Mouse (Mus musculus): ENCODE measurements around the gene Runx1.

Runx1 gene

DNA sequence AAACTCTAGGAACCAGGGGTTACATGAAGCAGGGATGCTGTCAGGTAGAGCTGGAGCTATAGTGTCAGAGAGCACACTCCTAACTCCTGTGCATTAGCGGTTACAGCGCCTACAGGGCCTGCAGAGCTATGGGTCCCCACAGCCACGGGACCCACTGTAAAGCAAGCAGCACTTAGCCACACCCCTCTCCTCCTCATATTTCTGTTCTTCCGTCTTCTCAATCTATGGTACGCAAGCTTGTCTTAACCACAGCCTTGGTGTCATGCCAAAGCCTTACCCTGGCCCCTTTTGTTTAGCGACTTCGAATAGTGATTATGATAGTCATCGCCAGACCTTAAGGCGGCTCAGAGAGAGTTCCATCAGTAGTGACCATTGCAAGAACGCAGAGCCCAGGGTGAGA, 244.2 kb downstream of the Runx1 start:
- ChIA-PET CTCF (interaction anchor here in 1 of 4 experiments (0.7 kb wide), 1 partner anchor 641 kb away, joined by 3 read pairs; no protein-coding TSS in a partner anchor), POLR2A (interaction anchor here in 1 of 4 experiments (0.7 kb wide), 2 partner anchors 23 to 721 kb away, joined by 3 to 4 read pairs; no protein-coding TSS in a partner anchor)

DNA sequence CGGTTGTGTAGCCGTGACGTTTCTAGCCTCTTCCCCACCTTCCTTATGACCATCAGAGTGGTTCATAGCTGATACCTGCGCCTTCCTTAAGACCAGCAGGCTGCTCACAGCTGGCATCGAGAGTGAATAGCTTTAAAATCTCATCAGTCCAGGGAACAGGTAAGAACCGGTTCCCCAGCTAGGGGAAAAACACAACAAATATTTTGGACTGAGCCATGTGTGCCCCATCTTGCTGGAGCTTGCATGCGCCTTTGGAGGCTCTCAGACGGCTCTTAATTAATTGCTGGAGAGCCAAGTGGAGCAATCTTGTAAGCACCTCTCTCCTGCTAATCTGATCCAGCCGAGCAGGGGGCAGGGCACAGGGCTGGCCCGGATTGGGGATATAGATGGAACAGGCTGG, 245.0 kb downstream of the Runx1 start:
- ChIA-PET POLR2A (interaction anchor here in 1 of 4 experiments (1.3 kb wide), 1 partner anchor 24 kb away, joined by 3 read pairs; no protein-coding TSS in a partner anchor), CTCF (interaction anchor here in 1 of 4 experiments (0.5 kb wide), 1 partner anchor 86 kb away, joined by 5 read pairs; no protein-coding TSS in a partner anchor)

DNA sequence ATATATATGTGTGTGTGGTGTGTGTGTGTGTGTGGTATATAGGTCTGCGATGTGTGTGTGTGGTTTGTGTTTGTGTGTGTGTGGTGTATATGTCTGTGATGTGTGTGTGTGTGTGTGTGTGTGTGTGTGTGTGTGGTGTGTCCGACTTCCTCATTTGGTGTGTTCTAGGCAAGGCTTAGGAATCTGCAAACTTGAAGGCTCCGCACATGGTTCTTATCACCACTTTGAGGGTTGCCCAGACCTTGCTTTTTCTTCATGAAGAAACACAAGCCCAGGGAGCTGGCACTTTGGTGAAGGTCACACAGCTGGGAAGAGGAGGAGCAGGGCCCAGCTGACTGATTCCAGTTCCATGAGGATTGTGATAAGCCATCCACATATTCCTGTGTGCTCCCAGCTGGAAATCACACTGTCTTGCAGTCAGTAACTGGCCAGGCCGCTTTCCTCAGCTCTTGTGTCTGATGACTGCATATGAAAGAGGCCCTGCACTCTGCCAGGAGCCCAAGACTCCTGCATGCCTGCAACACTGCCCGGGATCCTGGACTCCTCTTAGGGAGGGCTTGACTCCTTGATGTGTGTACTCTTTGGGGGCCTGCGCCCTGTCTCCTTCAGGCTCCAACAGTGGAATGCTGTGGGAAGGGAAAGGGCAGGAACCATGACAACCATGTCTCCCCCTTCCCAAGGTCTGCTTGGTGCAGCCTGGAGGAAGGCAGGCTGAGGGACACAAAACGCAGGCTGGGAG, 246.9 kb downstream of the Runx1 start:
- ChIA-PET POLR2A (no interaction called here), CTCF (interaction anchor here in 1 of 4 experiments (0.6 kb wide), 1 partner anchor 9 kb away, joined by 5 read pairs; no protein-coding TSS in a partner anchor)

DNA sequence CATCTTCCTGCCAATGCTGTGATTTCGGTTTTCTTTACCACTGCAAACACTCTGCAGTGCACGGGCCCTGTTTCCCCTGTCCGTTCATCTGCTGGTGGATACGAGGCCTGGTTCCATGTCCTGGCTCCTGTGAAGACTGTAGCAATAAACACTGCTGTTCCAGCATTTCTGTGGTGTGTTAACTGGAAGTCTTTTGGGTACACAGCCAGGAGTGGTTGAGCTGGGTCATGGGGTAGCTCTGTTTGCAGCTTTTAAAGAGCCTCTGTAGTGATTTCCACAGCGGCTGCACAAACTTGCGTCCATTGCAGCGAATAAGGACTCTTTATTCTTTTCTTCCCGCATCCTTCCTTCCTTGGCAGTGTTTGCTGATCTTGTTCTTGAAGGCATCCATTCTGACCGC, 248.6 kb downstream of the Runx1 start:
- CTCF ChIA-PET: no interaction called here

DNA sequence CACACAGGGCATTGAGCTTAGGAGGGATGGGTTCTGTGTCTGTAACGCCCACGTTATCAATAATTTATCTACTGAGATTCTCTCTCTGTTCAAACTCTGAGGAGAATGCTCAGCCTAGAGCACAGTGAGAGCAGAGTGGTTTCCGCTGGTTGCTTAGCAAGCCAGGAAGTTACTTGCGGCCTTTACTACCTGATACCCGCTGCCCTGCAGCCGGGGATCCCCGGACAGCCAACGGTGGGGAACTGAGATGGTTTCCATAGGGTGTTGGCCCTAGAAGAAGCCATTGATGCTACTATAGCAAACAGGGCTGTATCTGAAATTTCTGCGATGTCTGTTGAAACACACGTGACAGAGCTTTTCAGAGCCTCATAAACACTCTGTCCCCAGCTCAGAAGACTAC, 250.2 kb downstream of the Runx1 start:
- CTCF ChIA-PET: interaction anchor here in 3 of 4 experiments (0.6 to 1.3 kb wide), 4 partner anchors 10 to 71 kb away, joined by 3 to 7 read pairs (median 4); no protein-coding TSS in a partner anchor
- POLR2A ChIA-PET: interaction anchor here in 2 of 4 experiments (0.6 to 1.0 kb wide), 5 partner anchors 9 to 1135 kb away, joined by 3 to 5 read pairs (median 4); no protein-coding TSS in a partner anchor

More for the DNA sequence above, 248.6 kb downstream of the Runx1 start:
- POLR2A ChIA-PET: no interaction called here

DNA sequence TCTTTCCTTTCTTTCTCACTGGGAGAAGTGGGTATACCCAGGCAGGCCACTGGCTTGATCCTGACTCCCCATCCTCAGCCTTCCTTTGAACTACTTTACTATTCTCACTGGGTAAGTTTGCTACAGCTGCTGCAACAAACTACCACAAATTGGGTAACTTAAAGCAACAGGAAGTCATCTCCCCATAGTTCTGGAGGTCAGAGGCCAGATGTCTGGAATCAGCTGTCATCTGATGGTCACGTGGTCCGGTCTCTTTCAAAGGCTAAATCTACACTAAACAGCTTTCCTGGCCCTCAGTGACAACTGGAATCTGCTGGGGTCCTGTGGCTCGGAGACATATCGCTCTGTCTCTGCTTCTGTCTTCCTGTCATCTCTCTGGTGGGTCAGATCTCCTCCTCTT, 252.8 kb downstream of the Runx1 start:
- ChIA-PET CTCF (no interaction called here), POLR2A (interaction anchor here in 1 of 4 experiments (1.3 to 3.0 kb wide), 2 partner anchors 37 to 125 kb away, joined by 3 to 13 read pairs; no protein-coding TSS in a partner anchor)

DNA sequence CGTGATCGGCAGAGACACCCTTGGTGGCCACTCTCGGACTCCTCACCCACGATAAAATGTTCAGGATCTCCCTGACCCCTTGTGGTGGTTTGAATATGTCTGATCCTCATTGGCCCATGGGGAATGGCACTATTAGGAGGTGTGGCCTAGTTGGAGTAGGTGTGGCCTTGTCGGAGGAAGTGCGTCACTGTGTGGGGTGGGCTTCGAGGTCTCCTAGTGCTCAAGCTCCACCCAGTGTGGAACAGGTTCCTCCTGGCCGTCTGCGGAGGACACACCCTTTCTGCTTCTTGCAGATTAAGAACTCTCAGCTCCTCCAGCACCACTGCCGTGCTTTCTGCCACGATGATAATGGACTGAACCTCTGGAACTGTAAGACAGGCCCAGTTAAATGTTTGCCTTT, 254.7 kb downstream of the Runx1 start:
- ChIA-PET CTCF (interaction anchor here in 2 of 4 experiments (0.6 to 1.0 kb wide), 3 partner anchors 44 to 285 kb away, joined by 3 to 6 read pairs (median 3); no protein-coding TSS in a partner anchor), POLR2A (interaction anchor here in 1 of 4 experiments (0.8 to 3.0 kb wide), 3 partner anchors 15 to 978 kb away, joined by 3 to 13 read pairs (median 4); no protein-coding TSS in a partner anchor)

DNA sequence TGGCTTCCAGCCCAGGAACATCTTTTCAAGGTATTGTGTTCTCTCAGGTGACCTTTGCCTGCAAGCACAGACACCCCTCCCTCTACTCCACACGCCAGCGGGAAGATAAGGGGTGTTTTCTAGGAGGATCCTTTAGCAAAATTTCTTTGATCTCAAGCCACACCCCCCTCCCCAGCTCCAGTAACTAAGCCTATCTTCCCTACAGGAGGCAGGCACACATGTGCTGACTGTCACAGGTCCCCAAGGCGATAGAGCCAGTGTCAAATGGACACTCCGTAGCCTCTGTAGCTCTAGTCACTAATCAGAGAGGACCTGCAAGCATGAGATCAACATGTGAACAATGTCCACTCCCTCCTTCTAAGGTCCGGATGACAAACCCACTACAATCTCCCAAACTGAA, 259.8 kb downstream of the Runx1 start:
- CTCF ChIA-PET: interaction anchor here (0.5 to 1.5 kb wide), 32 partner anchors 9 to 1120 kb away, joined by 3 to 8 read pairs (median 3); partner anchors contain the start of gene Setd4 (in 1 of the 4)
- POLR2A ChIA-PET: interaction anchor here in 2 of 4 experiments (0.6 to 1.4 kb wide), 4 partner anchors 131 to 647 kb away, joined by 3 to 6 read pairs (median 3); no protein-coding TSS in a partner anchor

DNA sequence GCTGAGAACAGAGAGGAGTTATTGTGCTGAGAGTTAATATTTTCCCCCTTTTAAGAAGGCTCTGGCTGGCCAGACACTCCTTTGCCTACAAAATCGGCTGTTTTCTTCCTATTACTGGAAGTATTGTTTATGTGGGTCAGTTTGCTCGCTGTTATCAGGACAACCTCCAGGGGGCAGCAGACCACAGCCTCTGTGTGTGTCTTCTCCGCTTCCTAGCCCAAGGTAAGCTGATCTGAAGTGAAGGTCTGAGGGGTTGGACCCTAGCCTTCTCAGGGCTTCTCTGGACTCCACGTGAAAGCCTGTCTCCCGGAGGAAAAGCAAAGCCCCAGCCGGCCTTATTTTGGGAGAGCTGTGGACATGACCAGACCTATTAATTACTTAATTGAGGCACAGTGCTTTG, 260.2 kb downstream of the Runx1 start:
- CTCF ChIA-PET: interaction anchor here (0.5 to 1.5 kb wide), 31 partner anchors 9 to 1121 kb away, joined by 3 to 8 read pairs (median 3); partner anchors contain the start of gene Setd4 (in 1 of the 4)
- POLR2A ChIA-PET: interaction anchor here in 2 of 4 experiments (0.6 to 1.5 kb wide), 5 partner anchors 25 to 648 kb away, joined by 3 to 6 read pairs (median 3); no protein-coding TSS in a partner anchor

DNA sequence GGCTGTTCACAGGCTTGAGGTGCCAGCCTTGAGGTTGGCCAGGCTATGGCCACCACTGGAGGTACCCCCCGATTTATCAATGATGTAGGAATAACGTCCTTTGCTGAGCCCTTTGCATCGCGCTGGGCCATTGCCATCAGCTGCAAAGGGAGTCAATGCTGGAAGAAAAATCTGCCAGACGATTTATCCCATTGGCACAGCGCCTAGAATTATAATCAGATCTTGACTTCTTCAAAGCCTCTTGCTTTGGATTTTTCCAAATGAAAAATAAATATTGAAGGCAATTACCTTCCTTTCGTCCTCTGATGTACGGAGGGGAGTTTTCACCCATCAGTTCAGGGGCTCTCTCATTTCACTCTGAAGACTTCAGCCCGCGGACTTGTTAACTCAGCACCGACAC, 260.7 kb downstream of the Runx1 start:
- CTCF ChIA-PET: interaction anchor here (0.7 to 1.5 kb wide), 10 partner anchors 45 to 1121 kb away, joined by 3 to 8 read pairs (median 3); no protein-coding TSS in a partner anchor
- POLR2A ChIA-PET: interaction anchor here in 2 of 4 experiments (1.1 to 1.5 kb wide), 3 partner anchors 26 to 133 kb away, joined by 3 to 6 read pairs (median 4); no protein-coding TSS in a partner anchor

DNA sequence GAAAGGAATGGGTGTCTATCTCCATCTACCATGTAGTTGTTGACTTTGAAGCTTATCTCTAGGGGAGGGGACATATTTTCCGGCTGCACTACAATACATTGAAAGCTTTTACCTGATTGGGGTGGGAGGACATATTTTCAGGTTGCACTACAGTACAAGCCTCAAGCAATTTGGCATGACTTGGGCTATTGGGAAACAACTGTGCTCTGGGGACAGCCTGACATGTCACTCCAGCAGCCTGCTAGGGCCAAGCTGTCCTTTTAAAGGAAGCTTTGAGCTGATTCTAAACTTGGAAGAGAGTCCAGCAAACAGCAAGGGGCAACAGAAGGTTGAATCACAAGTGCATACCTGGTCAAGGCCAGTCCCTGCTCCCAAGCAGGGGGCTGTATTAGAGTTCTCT, 270.9 kb downstream of the Runx1 start:
- ChIA-PET POLR2A (no interaction called here), CTCF (no interaction called here)

DNA sequence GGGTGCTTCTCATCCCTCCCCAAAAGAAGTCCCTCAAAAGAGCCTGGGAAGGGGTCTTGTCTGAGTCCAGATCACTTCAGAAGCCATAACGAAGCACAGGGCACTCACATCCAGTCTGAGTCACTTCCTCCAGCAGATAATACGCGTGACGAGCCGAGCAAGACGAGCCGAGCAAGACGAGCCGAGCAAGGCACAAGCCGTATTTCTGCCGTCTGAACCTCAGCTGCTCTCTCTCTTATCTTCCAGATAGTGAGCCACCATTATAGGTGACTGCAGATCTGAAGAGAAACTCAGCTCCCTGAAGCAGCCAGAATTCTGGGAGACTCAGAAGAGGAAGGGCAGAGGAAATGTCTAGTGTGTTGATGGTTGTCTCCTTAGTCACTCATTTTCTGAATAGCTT, 273.1 kb downstream of the Runx1 start:
- POLR2A ChIA-PET: no interaction called here

DNA sequence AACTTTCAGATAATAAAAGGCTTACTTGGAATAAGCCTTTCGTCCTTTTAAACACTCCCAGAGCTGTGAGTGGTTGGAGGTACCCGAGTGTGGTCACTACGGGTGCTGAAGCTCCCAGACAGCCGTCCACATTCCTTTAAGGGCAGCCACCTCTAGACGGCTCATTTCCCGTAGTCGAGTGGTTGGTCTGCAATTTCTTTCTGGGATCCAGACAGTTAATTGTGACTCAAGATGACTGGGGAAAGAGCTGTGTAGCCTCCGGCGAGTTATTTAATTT, 273.9 kb downstream of the Runx1 start:
- ChIA-PET POLR2A (no interaction called here), CTCF (no interaction called here)

More for the DNA sequence above, 273.1 kb downstream of the Runx1 start:
- CTCF ChIA-PET: interaction anchor here in 1 of 4 experiments (0.7 kb wide), 1 partner anchor 991 kb away, joined by 6 read pairs; no protein-coding TSS in a partner anchor

All from embryonic stem cell, embryonic (primary cell).